Mouse (Mus musculus) spleen, adult 2 months (tissue): ENCODE measurements around the gene Atg10. TPM values are rescaled to one million over a fixed set of nuclear protein-coding genes. Genes with fewer than 3 reads are reported as not detected.

Experiments used
- DNase-seq, 2 experiments: peaks; one replicate each; pipeline versions ENCODE4 v3.0.0 to v3.0.0-alpha.2; 2012 to 2021; ENCODE audit warnings: low spot score in 2 of 2, low read depth in 1 of 2
- H3K27ac ChIP-seq: fragments of 200-500 bp; 2 replicates; pipeline ENCODE4 v1.5.1; 2012; ENCODE audit warnings: low read length, inconsistent platforms; ENCODE audit not compliant: insufficient read depth
- H3K27me3 ChIP-seq: fragments of 200-500 bp; 2 replicates; pipeline ENCODE4 v1.6.1; 2012; ENCODE audit warnings: mild to moderate bottlenecking, moderate library complexity, low read length, inconsistent platforms; ENCODE audit not compliant: control insufficient read depth, insufficient read depth
- H3K36me3 ChIP-seq: fragments of 200-500 bp; 2 replicates; pipeline ENCODE4 v1.6.1; 2012; ENCODE audit warnings: mild to moderate bottlenecking, low read length, inconsistent platforms; ENCODE audit not compliant: control insufficient read depth, insufficient read depth
- H3K4me1 ChIP-seq: fragments of 200-500 bp; 2 replicates; pipeline ENCODE4 v1.6.1; 2011; ENCODE audit warnings: inconsistent platforms; ENCODE audit not compliant: control insufficient read depth, insufficient read depth, insufficient read length
- H3K4me3 ChIP-seq: fragments of 200-500 bp; 2 replicates; pipeline ENCODE4 v1.5.1; 2011; ENCODE audit warnings: mild to moderate bottlenecking, inconsistent platforms; ENCODE audit not compliant: insufficient read depth, insufficient read length; ENCODE audit errors: extremely low read depth
- CTCF ChIP-seq: fragments of 200-500 bp; IDR thresholded peaks from 2 replicates; pipeline ENCODE4 v1.5.1; 2011; ENCODE audit warnings: mild to moderate bottlenecking, inconsistent platforms; ENCODE audit not compliant: insufficient read depth, insufficient read length, insufficient replicate concordance; ENCODE audit errors: extremely low read depth
- POLR2A ChIP-seq: fragments of 200-500 bp; IDR thresholded peaks from 2 replicates; pipeline ENCODE4 v1.6.1; 2011; ENCODE audit warnings: low read depth, low read length, inconsistent platforms
- WGBS: fragments of 180-500 bp; shearing (Covaris S2); methylation state at CpG from one replicate; pipeline ENCODE4 v1.1.7; 2018; 5-methylcytosine and 5-hydroxymethylcytosine counted together
- polyA plus RNA-seq: library from polyadenylated mRNA; depleted of rRNA; stranded (reverse); fragments of >200 nt; gene quantifications from 2 replicates; pipeline ENCODE4 v1.2.3, GENCODE M21; 2012

Gene Atg10
- polyA plus RNA-seq, 1 experiment = 0.95 TPM

GRCm38 (mm10) chr13:91175347-91175746 lies 48.4 kb downstream of the Atg10 start:
- 88% methylated on average over 3 of the region's 3 CpGs for WGBS

GRCm38 (mm10) chr13:91171766-91172491 lies 51.8 kb downstream of the Atg10 start:
- H3K27me3 ChIP-seq = no peaks in the 10 kb centered on the region
- 92% methylated on average over 15 of the region's 15 CpGs for WGBS
- no peak overlapping the region for H3K27ac ChIP-seq
- no peak for DNase-seq
- H3K36me3 ChIP-seq = no peaks in the 10 kb centered on the region
- H3K4me1 ChIP-seq = no peaks in the 10 kb centered on the region; the same call in 1 of the 2 replicates
- TF ChIP-seq POLR2A (no peak), CTCF (no peak)
- H3K4me3 ChIP-seq = no peak overlapping the region

More at GRCm38 (mm10) chr13:91175347-91175746, 48.4 kb downstream of the Atg10 start:
- TF ChIP-seq CTCF (no peak), POLR2A (no peak)
- DNase-seq = no peak
- H3K36me3 ChIP-seq = no peaks in the 10 kb centered on the region
- no peaks in the 10 kb centered on the region for H3K4me1 ChIP-seq
- H3K27ac ChIP-seq = no peak overlapping the region
- no peaks in the 10 kb centered on the region for H3K27me3 ChIP-seq
- H3K4me3 ChIP-seq = no peak overlapping the region

GRCm38 (mm10) chr13:91171205-91171604 lies 52.6 kb downstream of the Atg10 start:
- no peaks in the 10 kb centered on the region; the same call in 1 of the 2 replicates for H3K4me1 ChIP-seq
- no peak overlapping the region for H3K4me3 ChIP-seq
- no peak overlapping the region for H3K27ac ChIP-seq
- H3K27me3 ChIP-seq = no peaks in the 10 kb centered on the region
- 93% methylated on average over 5 of the region's 5 CpGs for WGBS
- no peaks in the 10 kb centered on the region for H3K36me3 ChIP-seq
- DNase-seq = no peak
- TF ChIP-seq POLR2A = no peak
- TF ChIP-seq CTCF = no peak

DNA sequence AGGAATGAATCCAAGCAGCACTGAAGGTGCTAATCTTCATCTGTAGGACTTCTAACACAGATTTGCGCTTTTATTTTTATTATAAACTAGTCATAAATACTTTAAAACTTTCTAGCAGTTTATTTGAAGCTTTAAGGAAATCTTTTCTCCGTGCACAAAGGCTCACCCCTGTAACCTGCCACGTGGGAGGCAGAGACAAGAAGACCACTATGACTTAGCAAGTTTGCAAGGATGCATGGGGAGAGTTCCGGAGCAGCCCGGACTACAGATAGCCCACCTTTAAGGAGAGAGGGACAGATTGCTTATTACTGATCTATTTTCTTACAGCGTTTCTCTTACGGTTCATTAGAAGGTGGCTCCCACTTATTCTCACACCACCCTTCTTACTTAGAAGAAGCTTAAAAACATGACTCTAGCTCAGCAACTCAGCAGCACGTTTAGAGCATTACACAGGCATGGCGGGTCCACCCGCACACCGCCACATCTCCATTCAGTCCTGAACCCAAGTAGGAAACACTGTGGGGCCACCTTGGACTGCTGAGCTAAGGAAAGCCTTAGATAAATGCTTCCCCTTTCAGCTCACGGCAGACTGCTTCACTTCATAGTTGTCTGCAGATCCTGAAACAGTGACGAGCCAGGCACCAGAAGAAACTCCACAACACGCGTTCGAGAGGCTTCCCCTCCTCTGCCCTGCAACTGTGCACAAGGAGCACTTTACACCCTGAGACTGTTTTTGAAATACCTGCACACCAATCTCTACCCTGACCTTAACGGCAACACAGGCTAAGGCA lies 54.0 kb downstream of the Atg10 start:
- Histone ChIP-seq H3K27me3 (no peaks in the 10 kb centered on the region), H3K36me3 (no peaks in the 10 kb centered on the region), H3K4me3 (no peak overlapping the region), H3K4me1 (no peaks in the 10 kb centered on the region; the same call in 1 of the 2 replicates), H3K27ac (no peak overlapping the region)
- WGBS = 19% methylated on average over 17 of the region's 17 CpGs
- no peak for DNase-seq
- TF ChIP-seq POLR2A (no peak), CTCF (no peak)

- Histone ChIP-seq H3K4me1 (no peaks in the 10 kb centered on the region; the same call in 1 of the 2 replicates), H3K27me3 (no peaks in the 10 kb centered on the region), H3K27ac (no peak overlapping the region), H3K36me3 (no peaks in the 10 kb centered on the region), H3K4me3 (no peak overlapping the region)
- 85% methylated on average over 4 of the region's 4 CpGs for WGBS
- no peak for DNase-seq
- no peak for TF ChIP-seq POLR2A
- TF ChIP-seq CTCF = no peak
These were observed 55.3 kb downstream of the Atg10 start for GRCm38 (mm10) chr13:91168486-91168885.

GRCm38 (mm10) chr13:91167561-91167960 lies 56.2 kb downstream of the Atg10 start:
- Histone ChIP-seq H3K27me3 (no peaks in the 10 kb centered on the region), H3K36me3 (no peaks in the 10 kb centered on the region), H3K27ac (no peak overlapping the region), H3K4me3 (no peak overlapping the region), H3K4me1 (no peaks in the 10 kb centered on the region; the same call in 1 of the 2 replicates)
- TF ChIP-seq POLR2A = no peak
- TF ChIP-seq CTCF = no peak
- no peak for DNase-seq
- WGBS = 83% methylated on average over 5 of the region's 5 CpGs

GRCm38 (mm10) chr13:91166286-91166685 lies 57.5 kb downstream of the Atg10 start:
- no peak for DNase-seq
- Histone ChIP-seq H3K4me3 (no peak overlapping the region), H3K27ac (no peak overlapping the region), H3K4me1 (no peaks in the 10 kb centered on the region; the same call in 1 of the 2 replicates), H3K36me3 (no peaks in the 10 kb centered on the region), H3K27me3 (no peaks in the 10 kb centered on the region)
- TF ChIP-seq CTCF (no peak), POLR2A (no peak)
- 79% methylated on average over 7 of the region's 7 CpGs for WGBS
